Mouse (Mus musculus): ENCODE measurements at regions not wholly inside any gene's neighbourhood (a gene's known extent, or its start where the extent isn't known, plus 50 kb on each side); places are given as distances from the start of the nearest gene placed in this dataset.
A peak's percentile ranks its signal among the peaks of the same experiment; 100 is the strongest.

DNA sequence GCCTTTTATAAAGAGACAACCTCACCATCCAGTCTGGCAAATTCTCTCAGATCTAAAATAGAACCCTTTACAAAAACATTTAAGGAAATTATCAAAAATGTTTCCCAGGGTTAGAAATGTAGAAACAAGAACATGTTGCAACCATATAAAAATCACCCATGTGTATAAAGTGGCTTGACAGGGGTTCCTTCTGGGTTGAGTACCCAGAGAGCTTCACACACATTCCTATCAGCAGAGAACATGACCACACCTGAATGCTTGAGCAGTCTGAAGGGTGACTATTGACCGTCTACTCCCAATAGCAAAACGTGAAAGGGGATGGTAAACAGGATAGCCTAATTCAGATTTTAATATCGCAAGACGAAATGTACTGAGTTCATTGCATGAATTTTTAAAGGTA lies 57.8 kb upstream of the Zfand5 start:
- DNase-seq (ENCODE audit: low spot score in 2 of 2): no peak

GRCm38 (mm10) chr19:21193461-21193860 lies 78.6 kb upstream of the Zfand5 start:
- no peak for DNase-seq (ENCODE audit: low spot score in 2 of 2)

DNA sequence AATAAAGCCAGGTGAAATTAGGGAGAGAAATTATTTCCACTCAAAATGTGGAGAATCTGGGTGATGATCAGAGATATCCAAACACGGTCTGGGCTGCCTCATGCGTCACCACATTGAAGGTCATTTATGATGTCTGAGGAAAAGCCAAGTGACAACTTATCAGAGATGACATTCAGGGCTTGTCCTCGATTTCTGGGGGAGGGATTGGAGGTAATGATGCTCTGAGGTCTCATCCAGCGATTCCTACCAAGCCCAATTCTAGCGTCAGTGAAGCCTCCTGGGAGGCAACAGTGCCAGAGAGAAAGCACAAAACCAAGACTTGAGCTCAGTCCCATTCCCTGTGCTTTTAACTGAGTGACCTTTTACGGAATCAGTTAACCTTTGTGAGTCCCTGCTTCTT lies 79.5 kb upstream of the Zfand5 start:
- no peak for DNase-seq (ENCODE audit: low spot score in 2 of 2)

- DNase-seq (ENCODE audit: low spot score in 2 of 2): no peak
These were observed 82.9 kb upstream of the Zfand5 start for GRCm38 (mm10) chr19:21189216-21189615.

DNA sequence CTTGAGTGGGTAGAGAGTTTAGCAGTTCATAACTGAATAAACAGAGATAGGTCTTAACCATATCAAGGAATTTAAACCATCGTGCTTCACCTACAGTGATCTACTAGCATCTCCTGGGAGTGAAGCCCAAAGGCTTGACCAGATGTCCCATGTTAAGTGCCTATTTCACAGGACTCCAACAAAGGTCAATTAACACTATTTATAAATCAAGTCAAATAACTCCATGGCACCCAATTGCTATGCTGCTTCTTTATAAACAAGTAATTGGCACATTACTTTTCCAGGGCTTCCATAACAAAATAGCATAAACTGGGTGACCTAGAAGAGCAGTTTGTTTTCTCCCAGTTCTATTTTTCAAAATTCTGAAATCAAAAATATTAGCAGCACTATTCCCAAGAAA lies 85.4 kb upstream of the Zfand5 start:
- no peak for DNase-seq (ENCODE audit: low spot score in 2 of 2)

DNA sequence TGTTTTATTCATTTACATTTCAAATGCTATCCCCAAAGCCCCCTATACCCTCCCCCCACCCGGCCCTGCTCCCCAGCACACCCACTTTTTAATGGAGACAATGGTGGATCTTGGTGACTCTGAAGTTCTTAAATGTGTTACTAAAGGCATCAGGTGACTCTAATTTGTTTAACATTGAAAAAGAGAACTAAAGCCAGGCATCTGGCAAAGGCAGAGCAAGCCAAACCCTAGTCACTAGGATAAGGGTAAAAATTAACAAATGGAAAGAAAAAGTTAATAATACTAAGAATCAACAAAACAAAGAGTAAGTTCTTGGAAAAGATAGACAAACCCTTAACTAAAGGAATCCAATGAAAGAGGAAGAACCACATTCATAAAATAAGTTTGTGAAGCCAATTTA lies 86.1 kb upstream of the Zfand5 start:
- no peak for DNase-seq (ENCODE audit: low spot score in 2 of 2)

DNA sequence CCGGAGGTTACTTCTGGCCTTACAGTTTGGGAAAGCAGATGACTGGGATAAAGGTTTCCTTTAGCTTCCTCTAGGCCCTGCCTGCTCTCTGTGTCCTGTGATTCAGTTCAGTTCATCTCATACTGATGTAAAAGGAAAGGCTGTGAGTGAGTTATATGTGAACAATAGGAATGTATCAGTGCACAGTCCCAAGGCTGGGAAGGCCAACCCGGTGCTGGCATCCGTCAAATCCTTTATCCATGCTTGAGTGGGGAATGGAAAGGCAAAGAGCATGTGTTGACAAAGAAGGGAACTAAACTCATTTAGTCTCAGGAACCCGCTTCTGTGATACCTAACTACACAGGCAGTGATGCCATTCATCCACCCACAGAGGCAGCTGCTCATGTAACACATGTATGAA lies 89.0 kb upstream of the Zfand5 start:
- DNase-seq (ENCODE audit: low spot score in 2 of 2): no peak

GRCm38 (mm10) chr19:21179886-21180285 lies 92.2 kb upstream of the Zfand5 start:
- no peak for DNase-seq (ENCODE audit: low spot score in 2 of 2)

GRCm38 (mm10) chr19:21175426-21175831 lies 96.6 kb upstream of the Zfand5 start:
- peak in 1 of 2 experiments; percentile 5 for DNase-seq (ENCODE audit: low spot score in 2 of 2)

DNA sequence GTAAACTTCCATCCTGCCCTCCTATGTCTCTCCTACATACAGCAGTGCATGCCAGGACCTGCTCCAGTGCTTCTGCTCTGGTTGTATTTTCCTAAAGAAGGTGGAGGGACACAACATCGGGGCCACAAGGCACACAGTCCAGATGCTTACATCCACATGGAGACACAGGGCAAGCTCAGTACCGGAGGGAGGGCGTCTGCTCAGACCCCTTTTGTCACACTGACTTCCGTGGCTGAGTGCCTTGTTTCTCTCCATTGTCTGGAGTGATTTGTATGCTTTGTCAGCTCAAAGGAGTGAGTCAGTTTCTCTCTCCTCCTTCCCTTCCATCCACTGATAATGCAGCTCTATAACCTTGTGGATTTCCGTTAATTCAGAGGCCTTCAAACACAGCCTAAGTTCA lies 97.4 kb upstream of the Zfand5 start:
- DNase-seq (ENCODE audit: low spot score in 2 of 2): peak in 1 of 2 experiments; percentile 7

GRCm38 (mm10) chr19:21173896-21174483 lies 98.1 kb upstream of the Zfand5 start:
- DNase-seq (ENCODE audit: low spot score in 2 of 2): peak; percentile 34 to 37

- DNase-seq (ENCODE audit: low spot score in 2 of 2): no peak
These were observed 100.9 kb upstream of the Zfand5 start for GRCm38 (mm10) chr19:21171191-21171590.

- DNase-seq (ENCODE audit: low spot score in 2 of 2): no peak
These were observed 101.3 kb upstream of the Zfand5 start for GRCm38 (mm10) chr19:21170785-21171184.

DNA sequence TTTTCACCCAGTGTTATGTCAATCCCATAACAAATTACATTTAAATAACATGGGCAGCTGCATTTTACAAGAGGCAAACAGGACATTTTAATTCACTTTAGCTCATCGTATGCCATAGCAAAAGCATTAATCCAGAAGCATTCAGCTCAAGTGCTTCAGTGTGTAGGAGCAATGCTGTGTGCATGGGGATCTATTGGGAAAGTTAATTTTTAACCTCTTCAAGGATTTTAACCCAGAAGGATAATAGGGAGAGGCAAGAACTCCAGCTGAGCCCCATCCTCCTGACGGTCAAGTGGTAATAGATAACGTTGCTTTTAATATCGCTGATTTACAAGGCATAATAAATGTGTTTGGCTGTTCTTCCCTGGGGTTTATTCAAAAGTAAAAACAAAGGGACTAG lies 105.1 kb upstream of the Zfand5 start:
- no peak for DNase-seq (ENCODE audit: low spot score in 2 of 2)

GRCm38 (mm10) chr19:21166465-21166860 lies 105.6 kb upstream of the Zfand5 start:
- DNase-seq (ENCODE audit: low spot score in 2 of 2): no peak

GRCm38 (mm10) chr19:21165763-21166464 lies 106.2 kb upstream of the Zfand5 start:
- DNase-seq (ENCODE audit: low spot score in 2 of 2): no peak

DNA sequence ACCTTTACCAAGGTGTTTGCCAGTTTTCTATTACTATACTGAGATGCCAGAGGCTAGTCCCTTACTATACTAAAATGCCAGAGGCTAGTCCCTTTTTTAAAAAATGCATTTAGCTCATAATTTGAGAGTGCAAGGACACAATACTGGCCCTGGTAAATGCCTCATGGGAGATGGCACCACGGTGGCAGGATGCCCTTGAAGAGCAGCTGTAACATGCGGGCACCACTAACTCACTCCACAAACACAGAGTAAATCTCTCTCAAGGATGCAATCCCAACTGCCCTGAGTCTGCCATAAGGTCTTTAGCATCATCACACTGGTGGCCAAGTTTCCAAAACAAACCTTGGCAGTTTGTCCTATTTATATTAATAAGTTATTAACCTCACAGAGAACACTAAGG lies 108.1 kb upstream of the Zfand5 start:
- no peak for DNase-seq (ENCODE audit: low spot score in 2 of 2)

DNA sequence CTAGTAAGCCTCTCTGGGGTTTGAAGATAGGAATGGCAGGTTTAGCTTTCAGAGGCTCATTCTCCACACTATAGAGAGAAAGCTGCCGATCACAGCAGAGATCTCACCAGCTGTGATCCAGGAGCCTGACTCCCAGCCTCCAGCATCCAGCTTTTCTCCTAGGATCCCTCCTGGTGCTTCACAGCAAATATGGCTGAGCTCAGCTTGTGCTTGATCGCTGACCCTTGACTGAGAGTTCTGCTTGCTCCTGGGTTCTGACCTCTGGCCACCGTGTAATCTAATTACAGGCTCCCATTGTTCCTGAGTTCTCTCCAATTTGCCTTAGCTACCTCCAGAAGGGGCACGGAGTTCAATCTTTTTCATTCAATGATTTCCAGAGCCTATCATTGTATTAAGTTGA lies 111.1 kb upstream of the Zfand5 start:
- no peak for DNase-seq (ENCODE audit: low spot score in 2 of 2)

DNA sequence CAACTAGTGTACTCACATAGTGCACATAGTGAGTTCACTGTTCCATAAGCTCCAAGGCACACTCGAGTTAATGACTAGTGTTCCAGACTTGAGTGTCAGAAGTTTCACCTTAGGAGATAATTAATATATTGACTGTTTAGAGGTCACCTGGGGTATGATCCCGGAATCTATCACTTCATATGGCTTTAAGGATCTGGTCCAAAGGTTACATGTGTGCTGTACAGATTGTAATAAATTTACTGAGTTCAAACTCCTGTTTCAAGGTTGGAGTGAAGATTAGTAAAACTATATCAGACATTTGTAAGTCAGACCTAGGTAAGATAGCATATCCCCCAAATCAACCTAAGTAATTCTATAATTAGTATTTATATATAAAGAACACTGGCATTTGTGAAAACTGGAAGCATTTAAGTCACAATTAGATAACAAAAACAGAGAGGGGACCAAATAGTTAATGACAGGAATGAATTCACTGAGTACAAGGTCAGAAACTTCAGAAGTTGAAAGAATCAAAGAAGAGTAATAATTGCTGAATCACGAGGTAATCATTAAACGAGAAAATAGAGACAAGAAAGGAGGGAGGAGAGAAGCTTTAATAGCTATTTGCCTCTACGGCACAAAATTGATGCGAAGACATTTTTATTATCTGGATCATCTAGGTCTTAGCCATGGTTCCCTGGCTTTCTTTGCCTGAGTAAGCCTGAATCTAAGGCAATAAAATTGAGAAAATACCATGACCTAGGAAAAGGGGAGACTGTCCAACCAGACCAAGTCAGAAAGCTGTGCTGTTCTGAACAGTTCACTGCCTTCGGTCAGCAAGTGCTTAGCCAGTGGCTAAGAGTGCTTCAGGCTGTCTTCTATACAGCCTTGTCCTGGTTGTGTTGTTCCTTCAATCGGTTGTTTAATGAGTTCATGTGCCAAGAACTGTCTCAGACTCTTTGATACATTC lies 112.6 kb upstream of the Zfand5 start:
- DNase-seq (ENCODE audit: low spot score in 2 of 2): no peak

DNA sequence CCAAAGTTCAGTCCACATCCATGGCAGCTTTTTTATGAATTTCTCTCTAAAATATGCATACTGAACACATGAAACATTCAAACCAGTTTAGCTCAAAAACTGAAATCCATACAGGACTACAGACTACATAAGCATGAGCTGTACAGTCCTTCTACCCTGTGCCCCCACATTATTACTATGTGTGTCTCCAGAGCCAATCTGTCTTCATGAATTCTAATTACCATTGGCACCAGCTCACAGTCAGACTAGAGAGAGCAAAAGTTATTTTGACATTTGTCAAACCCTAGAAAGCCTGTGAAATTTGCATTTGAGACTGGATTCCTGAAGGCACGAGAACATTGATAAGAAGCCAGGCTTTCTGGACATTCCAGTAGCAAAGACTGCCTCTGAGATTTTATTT lies 117.9 kb upstream of the Zfand5 start:
- no peak for DNase-seq (ENCODE audit: low spot score in 2 of 2)

GRCm38 (mm10) chr19:21152027-21152426 lies 120.1 kb upstream of the Zfand5 start:
- DNase-seq (ENCODE audit: low spot score in 2 of 2): no peak

GRCm38 (mm10) chr19:21150849-21151248 lies 121.2 kb upstream of the Zfand5 start:
- DNase-seq (ENCODE audit: low spot score in 2 of 2): no peak

- no peak for DNase-seq (ENCODE audit: low spot score in 2 of 2)
These were observed 121.8 kb upstream of the Zfand5 start for GRCm38 (mm10) chr19:21150241-21150640.

All from thymus, postnatal 10 days (tissue).